Mouse (Mus musculus): ENCODE measurements at regions not wholly inside any gene's neighbourhood (a gene's known extent, or its start where the extent isn't known, plus 50 kb on each side); places are given as distances from the start of the nearest gene placed in this dataset.

DNA sequence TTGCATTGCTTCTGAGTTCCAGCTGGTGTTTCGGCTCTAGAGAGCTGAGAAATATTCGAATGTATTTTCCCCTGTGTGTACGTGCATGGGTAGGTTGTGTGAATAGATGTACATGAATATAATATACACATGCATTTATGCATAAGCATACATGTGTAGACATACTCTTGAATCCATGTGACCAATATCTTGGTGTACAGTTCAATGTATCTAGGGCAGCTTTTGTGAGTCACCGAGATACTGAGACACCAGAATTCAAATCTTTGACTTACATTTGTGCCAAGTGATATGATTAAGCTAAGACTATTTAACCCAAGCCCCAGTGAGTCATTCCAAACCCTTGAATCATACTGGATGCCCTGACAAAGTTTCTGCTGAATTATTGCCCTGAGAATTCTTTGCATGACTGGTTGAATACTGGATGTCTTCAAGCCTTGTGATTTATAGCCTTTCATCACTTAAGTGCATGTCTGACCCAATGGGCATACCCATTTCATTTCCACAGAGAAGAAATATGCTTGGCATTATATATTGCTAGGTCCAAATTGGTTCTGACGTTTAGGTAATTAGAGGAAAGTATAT, 103.3 kb upstream of the Tsc22d2 start:
- ATAC-seq (ENCODE audit: insufficient read depth, low read depth) (no peak), DNase-seq (ENCODE audit: low spot score) (no peak)
- WGBS: 84% methylated on average over 5 of the region's 5 CpGs
- no peaks in the 10 kb centered on the region for H3K27me3 ChIP-seq (ENCODE audit: control insufficient read depth, insufficient read depth, low read length)
- no peak overlapping the region for H3K4me2 ChIP-seq (ENCODE audit: low read depth, low read length)
- no peaks in the 10 kb centered on the region for H3K36me3 ChIP-seq (replicated peaks; ENCODE audit: control insufficient read depth, insufficient read depth, low read length)
- no peak overlapping the region for H3K27ac ChIP-seq (ENCODE audit: low read depth)
- H3K9ac ChIP-seq (replicated peaks; ENCODE audit: low read depth, low read length): no peak overlapping the region
- no peaks in the 10 kb centered on the region for H3K9me3 ChIP-seq (replicated peaks; ENCODE audit: control insufficient read depth, low read length)
- TF ChIP-seq CTCF (IDR thresholded peaks at IDR 0.05; ENCODE audit: low read depth): no peak
- TF ChIP-seq EP300 (IDR thresholded peaks at IDR 0.05; ENCODE audit: low read depth): no peak
- no peak overlapping the region for H3K4me3 ChIP-seq (ENCODE audit: low read depth, low read length)
- H3K4me1 ChIP-seq (ENCODE audit: control insufficient read depth, insufficient read depth): peaks cover 12% of the 10 kb centered on the region

- ATAC-seq (ENCODE audit: insufficient read depth, low read depth) (no peak), DNase-seq (ENCODE audit: low spot score) (no peak)
- Histone ChIP-seq H3K4me3 (ENCODE audit: low read depth, low read length) (no peak overlapping the region), H3K9ac (replicated peaks; ENCODE audit: low read depth, low read length) (no peak overlapping the region), H3K9me3 (replicated peaks; ENCODE audit: control insufficient read depth, low read length) (no peaks in the 10 kb centered on the region), H3K4me1 (ENCODE audit: control insufficient read depth, insufficient read depth) (peaks cover 12% of the 10 kb centered on the region), H3K4me2 (ENCODE audit: low read depth, low read length) (no peak overlapping the region), H3K27me3 (ENCODE audit: control insufficient read depth, insufficient read depth, low read length) (no peaks in the 10 kb centered on the region), H3K27ac (ENCODE audit: low read depth) (no peak overlapping the region), H3K36me3 (replicated peaks; ENCODE audit: control insufficient read depth, insufficient read depth, low read length) (no peaks in the 10 kb centered on the region)
- no peak for TF ChIP-seq CTCF (IDR thresholded peaks at IDR 0.05; ENCODE audit: low read depth)
- TF ChIP-seq EP300 (IDR thresholded peaks at IDR 0.05; ENCODE audit: low read depth): no peak
- 59% methylated on average over 6 of the region's 6 CpGs for WGBS
These were observed 101.9 kb upstream of the Tsc22d2 start for GRCm38 (mm10) chr3:58312623-58313022.

DNA sequence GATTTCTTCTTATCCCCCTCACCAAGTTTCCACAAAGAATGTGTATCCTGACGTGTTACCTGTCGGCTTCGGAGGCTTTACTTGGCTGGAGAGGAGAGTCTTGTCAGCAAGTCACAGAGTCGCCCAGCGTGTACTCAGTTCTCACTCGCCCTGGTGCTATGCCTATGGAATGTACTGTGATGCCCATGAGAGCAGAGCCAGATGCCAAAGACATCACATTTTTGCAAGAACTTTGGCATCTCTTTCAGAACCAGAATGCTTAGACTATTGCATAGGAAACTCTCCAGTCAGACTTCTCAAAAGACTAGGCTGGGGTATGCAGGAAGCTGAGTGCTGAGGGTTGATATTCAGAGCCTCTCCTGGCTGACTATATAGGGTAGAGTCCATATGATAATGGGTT, 99.3 kb upstream of the Tsc22d2 start:
- peaks cover 5% of the 10 kb centered on the region; the same call in 1 of the 2 replicates for H3K4me1 ChIP-seq (ENCODE audit: control insufficient read depth, insufficient read depth)
- WGBS: 38% methylated on average over 6 of the region's 6 CpGs
- H3K4me3 ChIP-seq (ENCODE audit: low read depth, low read length): no peak overlapping the region
- DNase-seq (ENCODE audit: low spot score) (peak; percentile 6), ATAC-seq (ENCODE audit: insufficient read depth, low read depth) (no peak)
- H3K9me3 ChIP-seq (replicated peaks; ENCODE audit: control insufficient read depth, low read length): no peaks in the 10 kb centered on the region
- H3K36me3 ChIP-seq (replicated peaks; ENCODE audit: control insufficient read depth, insufficient read depth, low read length): no peaks in the 10 kb centered on the region
- H3K9ac ChIP-seq (replicated peaks; ENCODE audit: low read depth, low read length): no peak overlapping the region
- no peaks in the 10 kb centered on the region for H3K27me3 ChIP-seq (ENCODE audit: control insufficient read depth, insufficient read depth, low read length)
- no peak for TF ChIP-seq CTCF (IDR thresholded peaks at IDR 0.05; ENCODE audit: low read depth)
- no peak for TF ChIP-seq EP300 (IDR thresholded peaks at IDR 0.05; ENCODE audit: low read depth)
- no peak overlapping the region for H3K4me2 ChIP-seq (ENCODE audit: low read depth, low read length)
- no peak overlapping the region for H3K27ac ChIP-seq (ENCODE audit: low read depth)

- H3K36me3 ChIP-seq (replicated peaks; ENCODE audit: control insufficient read depth, insufficient read depth, low read length): no peaks in the 10 kb centered on the region
- H3K9ac ChIP-seq (replicated peaks; ENCODE audit: low read depth, low read length): no peak overlapping the region
- DNase-seq (ENCODE audit: low spot score) (peak; percentile 1), ATAC-seq (ENCODE audit: insufficient read depth, low read depth) (no peak)
- H3K4me2 ChIP-seq (ENCODE audit: low read depth, low read length): no peak overlapping the region
- no peak overlapping the region for H3K27ac ChIP-seq (ENCODE audit: low read depth)
- H3K27me3 ChIP-seq (ENCODE audit: control insufficient read depth, insufficient read depth, low read length): no peaks in the 10 kb centered on the region
- H3K4me1 ChIP-seq (ENCODE audit: control insufficient read depth, insufficient read depth): no peaks in the 10 kb centered on the region
- TF ChIP-seq CTCF (IDR thresholded peaks at IDR 0.05; ENCODE audit: low read depth): no peak
- no peak for TF ChIP-seq EP300 (IDR thresholded peaks at IDR 0.05; ENCODE audit: low read depth)
- no peaks in the 10 kb centered on the region for H3K9me3 ChIP-seq (replicated peaks; ENCODE audit: control insufficient read depth, low read length)
- 62% methylated on average over 2 of the region's 2 CpGs for WGBS
- no peak overlapping the region for H3K4me3 ChIP-seq (ENCODE audit: low read depth, low read length)
These were observed 97.3 kb upstream of the Tsc22d2 start for GRCm38 (mm10) chr3:58317240-58317639.

- Histone ChIP-seq H3K4me1 (ENCODE audit: control insufficient read depth, insufficient read depth) (no peaks in the 10 kb centered on the region), H3K27me3 (ENCODE audit: control insufficient read depth, insufficient read depth, low read length) (no peaks in the 10 kb centered on the region), H3K4me3 (ENCODE audit: low read depth, low read length) (no peak overlapping the region), H3K9ac (replicated peaks; ENCODE audit: low read depth, low read length) (no peak overlapping the region), H3K4me2 (ENCODE audit: low read depth, low read length) (no peak overlapping the region), H3K27ac (ENCODE audit: low read depth) (no peak overlapping the region), H3K9me3 (replicated peaks; ENCODE audit: control insufficient read depth, low read length) (no peaks in the 10 kb centered on the region), H3K36me3 (replicated peaks; ENCODE audit: control insufficient read depth, insufficient read depth, low read length) (no peaks in the 10 kb centered on the region)
- no peak for DNase-seq (ENCODE audit: low spot score)
- ATAC-seq (ENCODE audit: insufficient read depth, low read depth): no peak
- no peak for TF ChIP-seq EP300 (IDR thresholded peaks at IDR 0.05; ENCODE audit: low read depth)
- no peak for TF ChIP-seq CTCF (IDR thresholded peaks at IDR 0.05; ENCODE audit: low read depth)
- 89% methylated on average over 2 of the region's 2 CpGs for WGBS
These were observed 95.8 kb upstream of the Tsc22d2 start for GRCm38 (mm10) chr3:58318756-58319155.

- Histone ChIP-seq H3K9me3 (replicated peaks; ENCODE audit: control insufficient read depth, low read length) (no peaks in the 10 kb centered on the region), H3K27ac (ENCODE audit: low read depth) (no peak overlapping the region), H3K4me2 (ENCODE audit: low read depth, low read length) (no peak overlapping the region), H3K4me3 (ENCODE audit: low read depth, low read length) (no peak overlapping the region), H3K4me1 (ENCODE audit: control insufficient read depth, insufficient read depth) (no peaks in the 10 kb centered on the region), H3K36me3 (replicated peaks; ENCODE audit: control insufficient read depth, insufficient read depth, low read length) (no peaks in the 10 kb centered on the region), H3K27me3 (ENCODE audit: control insufficient read depth, insufficient read depth, low read length) (no peaks in the 10 kb centered on the region), H3K9ac (replicated peaks; ENCODE audit: low read depth, low read length) (no peak overlapping the region)
- WGBS: 70% methylated on average over 1 of the region's 1 CpGs
- ATAC-seq (ENCODE audit: insufficient read depth, low read depth) (no peak), DNase-seq (ENCODE audit: low spot score) (peak; percentile 3)
- no peak for TF ChIP-seq CTCF (IDR thresholded peaks at IDR 0.05; ENCODE audit: low read depth)
- no peak for TF ChIP-seq EP300 (IDR thresholded peaks at IDR 0.05; ENCODE audit: low read depth)
These were observed 95.1 kb upstream of the Tsc22d2 start for GRCm38 (mm10) chr3:58319463-58319862.

Measured in heart, postnatal 0 days (tissue).